Mouse (Mus musculus) liver, adult 2 months (tissue): ENCODE results near the gene Wnk2.

Experiments
- CTCF ChIP-seq: fragments of 200-500 bp; IDR thresholded peaks from 2 replicates; pipeline ENCODE4 v1.5.1; 2011; ENCODE audit warnings: low read depth, low read length, control low read depth
- POLR2A ChIP-seq: fragments of 200-500 bp; IDR thresholded peaks from 2 replicates; pipeline ENCODE4 v1.6.1; 2011; ENCODE audit warnings: low read length, control low read depth; ENCODE audit not compliant: insufficient read depth; ENCODE audit errors: extremely low read depth

GRCm38 (mm10) chr13:49017375-49017774, 130.4 kb downstream of the Wnk2 start:
- TF ChIP-seq CTCF (no peak), POLR2A (no peak)
